Mouse (Mus musculus) limb, embryonic 12.5 days (tissue): Measurements from ENCODE around the gene Inf2. TPM values are rescaled to one million over a fixed set of nuclear protein-coding genes. Genes with fewer than 3 reads are reported as not detected.
A peak's percentile ranks its signal among the peaks of the same experiment; 100 is the strongest.

ENCODE experiments used
- ATAC-seq: fragments of 200-750 bp; cut with Nextera tagmentation; 2 replicates; pipeline ENCODE4 v1.8.0; 2017; ENCODE audit warnings: low read depth, moderate TSS enrichment; ENCODE audit not compliant: insufficient number of reproducible peaks, insufficient read depth, low FRiP score, low TSS enrichment
- H3K27ac ChIP-seq: fragments of 300-500 bp; sonication (generic); 2 replicates; pipeline ENCODE4 v1.5.1; 2016; ENCODE audit warnings: mild to moderate bottlenecking, moderate library complexity
- H3K27me3 ChIP-seq: fragments of 300-500 bp; sonication (generic); 2 replicates; pipeline ENCODE4 v1.6.1; 2016; ENCODE audit warnings: mild to moderate bottlenecking, moderate library complexity
- H3K36me3 ChIP-seq: fragments of 300-500 bp; sonication (generic); 2 replicates; pipeline ENCODE4 v1.6.1; 2016; ENCODE audit warnings: mild to moderate bottlenecking, moderate library complexity
- H3K4me1 ChIP-seq: fragments of 300-500 bp; sonication (generic); replicated peaks from 2 replicates; pipeline ENCODE4 v1.6.1; 2016
- H3K4me2 ChIP-seq: fragments of 300-500 bp; sonication (generic); 2 replicates; pipeline ENCODE4 v1.6.1; 2016; ENCODE audit warnings: mild to moderate bottlenecking, moderate library complexity
- H3K4me3 ChIP-seq: fragments of 300-500 bp; sonication (generic); replicated peaks from 2 replicates; pipeline ENCODE4 v1.5.1; 2016; ENCODE audit warnings: mild to moderate bottlenecking
- H3K9ac ChIP-seq: fragments of 300-500 bp; sonication (generic); replicated peaks from 2 replicates; pipeline ENCODE4 v1.6.1; 2016; ENCODE audit warnings: mild to moderate bottlenecking, moderate library complexity
- H3K9me3 ChIP-seq: fragments of 300-500 bp; sonication (generic); 2 replicates; pipeline ENCODE4 v1.6.1; 2016; ENCODE audit warnings: mild to moderate bottlenecking, moderate library complexity
- WGBS: fragments of 180-500 bp; shearing (Covaris S2); methylation state at CpG from one replicate; pipeline ENCODE4 v1.1.7; 2016; 5-methylcytosine and 5-hydroxymethylcytosine counted together
- polyA plus RNA-seq: library from polyadenylated mRNA; unstranded; fragments of >200 nt; fragmentation: Nextera tagmentation; extraction: Ambion mirVana; gene quantifications from 2 replicates; pipeline ENCODE4 v1.2.1, GENCODE M21; 2016

Gene Inf2
- polyA plus RNA-seq, 1 experiment from 2014 or later, result 2.0 TPM

GRCm38 (mm10) chr12:112551861-112552375, 36.7 kb upstream of the Inf2 start:
- Histone ChIP-seq H3K4me3 (no peak overlapping the region), H3K27ac (no peak overlapping the region), H3K4me1 (peaks cover 6% of the 10 kb centered on the region), H3K27me3 (no peaks in the 10 kb centered on the region), H3K4me2 (no peak overlapping the region), H3K9me3 (no peaks in the 10 kb centered on the region), H3K9ac (no peak overlapping the region), H3K36me3 (no peaks in the 10 kb centered on the region)
- 16% methylated on average over 13 of the region's 13 CpGs for WGBS
- ATAC-seq, result peak; percentile 55; the same call in 1 of the 2 replicates

- Histone ChIP-seq H3K4me3 (no peak overlapping the region), H3K9me3 (no peaks in the 10 kb centered on the region), H3K27ac (no peak overlapping the region), H3K9ac (no peak overlapping the region), H3K36me3 (no peaks in the 10 kb centered on the region), H3K4me2 (no peak overlapping the region), H3K4me1 (peaks cover 6% of the 10 kb centered on the region), H3K27me3 (no peaks in the 10 kb centered on the region)
- WGBS, result 57% methylated on average over 5 of the region's 5 CpGs
- ATAC-seq, result 0 out of 2 replicates have a peak, but pooled peaks have one; percentile 38
Observed at GRCm38 (mm10) chr12:112552520-112552919, 36.1 kb upstream of the Inf2 start.

GRCm38 (mm10) chr12:112554900-112555299, 33.7 kb upstream of the Inf2 start:
- no peak overlapping the region for H3K27ac ChIP-seq
- H3K4me3 ChIP-seq, result no peak overlapping the region
- H3K4me2 ChIP-seq, result no peak overlapping the region

GRCm38 (mm10) chr12:112556531-112557060, 32.0 kb upstream of the Inf2 start:
- H3K27me3 ChIP-seq, result no peaks in the 10 kb centered on the region
- no peak overlapping the region for H3K4me3 ChIP-seq
- ATAC-seq, result no peak
- no peaks in the 10 kb centered on the region for H3K9me3 ChIP-seq
- peaks cover 6% of the 10 kb centered on the region for H3K4me1 ChIP-seq
- WGBS, result 74% methylated on average over 9 of the region's 9 CpGs
- H3K27ac ChIP-seq, result no peak overlapping the region
- no peak overlapping the region for H3K9ac ChIP-seq
- no peaks in the 10 kb centered on the region for H3K36me3 ChIP-seq
- no peak overlapping the region for H3K4me2 ChIP-seq

More at GRCm38 (mm10) chr12:112554900-112555299, 33.7 kb upstream of the Inf2 start:
- no peak; the same call in 1 of the 2 replicates for ATAC-seq
- Histone ChIP-seq H3K9ac (no peak overlapping the region), H3K27me3 (no peaks in the 10 kb centered on the region), H3K4me1 (peaks cover 6% of the 10 kb centered on the region), H3K36me3 (no peaks in the 10 kb centered on the region), H3K9me3 (no peaks in the 10 kb centered on the region)
- 25% methylated on average over 12 of the region's 12 CpGs for WGBS

GRCm38 (mm10) chr12:112557219-112557618, 31.4 kb upstream of the Inf2 start:
- no peaks in the 10 kb centered on the region for H3K9me3 ChIP-seq
- H3K36me3 ChIP-seq, result no peaks in the 10 kb centered on the region
- H3K4me3 ChIP-seq, result no peak overlapping the region
- peaks cover 6% of the 10 kb centered on the region for H3K4me1 ChIP-seq
- 91% methylated on average over 5 of the region's 5 CpGs for WGBS
- no peak overlapping the region for H3K4me2 ChIP-seq
- no peaks in the 10 kb centered on the region for H3K27me3 ChIP-seq
- H3K9ac ChIP-seq, result no peak overlapping the region
- no peak overlapping the region for H3K27ac ChIP-seq
- no peak for ATAC-seq

GRCm38 (mm10) chr12:112559231-112559630, 29.4 kb upstream of the Inf2 start:
- Histone ChIP-seq H3K4me1 (peaks cover 6% of the 10 kb centered on the region), H3K27ac (no peak overlapping the region), H3K27me3 (no peaks in the 10 kb centered on the region), H3K9me3 (no peaks in the 10 kb centered on the region), H3K4me2 (no peak overlapping the region), H3K4me3 (no peak overlapping the region), H3K36me3 (no peaks in the 10 kb centered on the region), H3K9ac (no peak overlapping the region; the same call in 1 of the 2 replicates)
- 35% methylated on average over 3 of the region's 3 CpGs for WGBS
- ATAC-seq, result no peak

GRCm38 (mm10) chr12:112559671-112560070, 28.9 kb upstream of the Inf2 start:
- ATAC-seq, result no peak
- no peaks in the 10 kb centered on the region for H3K27me3 ChIP-seq
- H3K9ac ChIP-seq, result no peak overlapping the region
- no peak overlapping the region for H3K27ac ChIP-seq
- H3K4me2 ChIP-seq, result no peak overlapping the region
- no peaks in the 10 kb centered on the region for H3K36me3 ChIP-seq
- H3K4me1 ChIP-seq, result peaks cover 6% of the 10 kb centered on the region
- no peak overlapping the region for H3K4me3 ChIP-seq
- WGBS, result 63% methylated on average over 6 of the region's 6 CpGs
- H3K9me3 ChIP-seq, result no peaks in the 10 kb centered on the region

GRCm38 (mm10) chr12:112560176-112560797, 28.3 kb upstream of the Inf2 start:
- Histone ChIP-seq H3K36me3 (no peaks in the 10 kb centered on the region), H3K27me3 (no peaks in the 10 kb centered on the region), H3K9me3 (no peaks in the 10 kb centered on the region), H3K9ac (no peak overlapping the region), H3K4me2 (no peak overlapping the region), H3K27ac (no peak overlapping the region), H3K4me1 (no peaks in the 10 kb centered on the region), H3K4me3 (no peak overlapping the region)
- 55% methylated on average over 5 of the region's 5 CpGs for WGBS
- ATAC-seq, result no peak

- no peaks in the 10 kb centered on the region for H3K9me3 ChIP-seq
- no peak overlapping the region for H3K4me3 ChIP-seq
- H3K27ac ChIP-seq, result no peak overlapping the region
- no peak overlapping the region for H3K9ac ChIP-seq
- 68% methylated on average over 3 of the region's 3 CpGs for WGBS
- no peak overlapping the region for H3K4me2 ChIP-seq
- H3K27me3 ChIP-seq, result no peaks in the 10 kb centered on the region
- no peaks in the 10 kb centered on the region for H3K36me3 ChIP-seq
- no peaks in the 10 kb centered on the region for H3K4me1 ChIP-seq
- ATAC-seq, result no peak
Observed at GRCm38 (mm10) chr12:112561163-112561562, 27.4 kb upstream of the Inf2 start.

GRCm38 (mm10) chr12:112562462-112562861, 26.1 kb upstream of the Inf2 start:
- 75% methylated on average over 5 of the region's 5 CpGs for WGBS
- Histone ChIP-seq H3K4me1 (no peaks in the 10 kb centered on the region), H3K9me3 (no peaks in the 10 kb centered on the region), H3K36me3 (no peaks in the 10 kb centered on the region), H3K4me2 (no peak overlapping the region), H3K4me3 (no peak overlapping the region), H3K9ac (no peak overlapping the region), H3K27ac (no peak overlapping the region), H3K27me3 (0 out of 2 replicates have a peak, but pooled peaks cover 5% of the 10 kb centered on the region)
- no peak for ATAC-seq

- 87% methylated on average over 6 of the region's 6 CpGs for WGBS
- H3K36me3 ChIP-seq, result no peaks in the 10 kb centered on the region
- H3K27me3 ChIP-seq, result 0 out of 2 replicates have a peak, but pooled peaks cover 5% of the 10 kb centered on the region
- no peaks in the 10 kb centered on the region for H3K4me1 ChIP-seq
- no peak overlapping the region for H3K27ac ChIP-seq
- H3K4me3 ChIP-seq, result no peak overlapping the region
- no peak overlapping the region for H3K4me2 ChIP-seq
- no peak for ATAC-seq
- H3K9me3 ChIP-seq, result no peaks in the 10 kb centered on the region
- H3K9ac ChIP-seq, result no peak overlapping the region
Observed at GRCm38 (mm10) chr12:112563011-112563410, 25.6 kb upstream of the Inf2 start.
